Mouse (Mus musculus): ENCODE measurements around the gene Asgr1.

GRCm38 (mm10) chr11:70053898-70054570 lies at the start of gene Asgr1:
- TF ChIP-seq CTCF (conservative IDR thresholded peaks at IDR 0.05; ENCODE audit: low read length) = no peak
- TF ChIP-seq NANOG (IDR thresholded peaks at IDR 0.05; ENCODE audit: borderline replicate concordance, low read length) = no peak
